Mouse (Mus musculus) myocyte (in vitro differentiated cells): ENCODE results near the gene Zfp652. TPM values are rescaled to one million over a fixed set of nuclear protein-coding genes. Genes with fewer than 3 reads are reported as not detected.

Source experiments
- H3K27me3 ChIP-seq: one replicate; pipeline ENCODE4 v1.6.1; 2011; ENCODE audit not compliant: control insufficient read depth, insufficient read depth, insufficient read length
- H3K36me3 ChIP-seq: one replicate; pipeline ENCODE4 v1.6.1; 2011; ENCODE audit not compliant: control insufficient read depth, insufficient read depth
- H3K4me2 ChIP-seq: one replicate; pipeline ENCODE4 v1.6.1; 2011; ENCODE audit warnings: low read depth, control low read depth
- H3K4me3 ChIP-seq: one replicate; pipeline ENCODE4 v1.5.1; 2011; ENCODE audit warnings: mild to moderate bottlenecking, control low read depth, moderate library complexity
- H3K79me2 ChIP-seq: one replicate; pipeline ENCODE4 v1.6.1; 2011; ENCODE audit not compliant: control insufficient read depth, insufficient read depth
- H3ac ChIP-seq: one replicate; pipeline ENCODE4 v1.6.1; 2011; ENCODE audit not compliant: control insufficient read depth, insufficient read length
- CEBPB ChIP-seq: IDR thresholded peaks from 2 replicates; pipeline ENCODE4 v1.6.1; 2011; ENCODE audit warnings: mild to moderate bottlenecking, moderate library complexity; ENCODE audit not compliant: poor library complexity, insufficient read depth, severe bottlenecking
- E2F4 ChIP-seq: IDR thresholded peaks from one replicate; pipeline ENCODE4 v1.6.1; 2011; ENCODE audit warnings: mild to moderate bottlenecking, control low read depth, moderate library complexity; ENCODE audit not compliant: insufficient read depth
- MAX ChIP-seq: IDR thresholded peaks from one replicate; pipeline ENCODE4 v1.6.1; 2011; ENCODE audit warnings: low read depth, mild to moderate bottlenecking, control low read depth
- MYOD1 ChIP-seq, 3 experiments: IDR thresholded peaks; one replicate each; pipeline ENCODE4 v1.6.1; 2011; ENCODE audit warnings: control low read depth in 2 of 3, low read depth in 2 of 3, mild to moderate bottlenecking in 2 of 3, moderate library complexity in 1 of 3; ENCODE audit not compliant: insufficient read length in 2 of 3, control insufficient read depth in 1 of 3
- MYOG ChIP-seq, 3 experiments: IDR thresholded peaks; one replicate each; pipeline ENCODE4 v1.6.1; 2011; ENCODE audit warnings: control low read depth in 2 of 3, low read depth in 2 of 3, mild to moderate bottlenecking in 2 of 3; ENCODE audit not compliant: insufficient read length in 2 of 3, control insufficient read depth in 1 of 3, insufficient read depth in 1 of 3
- POLR2A ChIP-seq: IDR thresholded peaks from one replicate; pipeline ENCODE4 v1.6.1; 2011; ENCODE audit warnings: low read depth, mild to moderate bottlenecking, control low read depth, moderate library complexity; ENCODE audit not compliant: insufficient read length
- POLR2AphosphoS2 ChIP-seq: IDR thresholded peaks from one replicate; pipeline ENCODE4 v1.6.1; 2011; ENCODE audit warnings: low read depth, control low read depth; ENCODE audit not compliant: insufficient read length
- REST ChIP-seq: IDR thresholded peaks from one replicate; pipeline ENCODE4 v1.6.1; 2011; ENCODE audit warnings: mild to moderate bottlenecking, control low read depth, moderate library complexity; ENCODE audit not compliant: insufficient read depth, insufficient read length
- SRF ChIP-seq: IDR thresholded peaks from one replicate; pipeline ENCODE4 v1.6.1; 2011; ENCODE audit warnings: low read depth; ENCODE audit not compliant: control insufficient read depth, insufficient read length
- TCF12 ChIP-seq: IDR thresholded peaks from one replicate; pipeline ENCODE4 v1.6.1; 2011; ENCODE audit warnings: mild to moderate bottlenecking, control low read depth; ENCODE audit not compliant: poor library complexity, insufficient read depth, severe bottlenecking
- TCF3 ChIP-seq: IDR thresholded peaks from one replicate; pipeline ENCODE4 v1.6.1; 2011; ENCODE audit warnings: low read depth, control low read depth; ENCODE audit not compliant: insufficient read length
- USF1 ChIP-seq: IDR thresholded peaks from one replicate; pipeline ENCODE4 v1.6.1; 2011; ENCODE audit warnings: low read depth, mild to moderate bottlenecking, control low read depth, moderate library complexity
- polyA plus RNA-seq: library from polyadenylated mRNA; unstranded; fragments of >200 nt; fragmentation: generic; extraction: Trizol; gene quantifications from one replicate; pipeline ENCODE4 v1.2.1, GENCODE M21; 2012; ENCODE audit warnings: missing spikeins

The Zfp652 gene
- polyA plus RNA-seq, 1 experiment = 6.4 TPM

DNA sequence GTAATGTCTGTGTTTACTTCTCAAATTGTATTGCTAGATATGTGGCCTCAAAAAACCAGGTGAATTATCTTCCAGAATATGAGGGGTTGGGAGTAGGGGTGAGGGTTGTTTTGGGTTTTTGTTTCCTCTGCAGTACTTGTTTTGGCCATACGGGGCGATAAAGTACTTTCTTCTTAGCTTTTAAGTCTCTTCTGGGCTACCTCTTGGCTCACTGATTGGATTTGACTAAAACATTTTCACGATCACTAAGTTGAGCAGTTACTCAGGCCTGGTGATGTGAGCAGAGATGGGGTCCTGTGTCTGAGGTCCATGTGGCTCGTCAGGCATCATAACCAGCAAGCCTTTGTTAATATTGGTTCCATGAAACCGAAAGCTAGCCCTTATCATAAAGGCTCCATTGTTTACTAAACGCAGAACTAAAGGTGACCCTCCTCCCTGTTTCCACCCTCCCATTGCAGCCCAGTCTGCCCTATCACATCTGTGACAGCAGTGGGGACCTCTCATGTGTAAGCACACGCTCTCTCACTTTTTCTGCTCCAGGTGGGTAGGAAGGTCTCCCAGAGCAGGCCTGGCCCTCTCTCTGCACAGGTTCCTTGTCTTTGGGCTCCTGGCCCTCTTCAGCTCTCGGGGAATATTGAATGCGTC lies 58.4 kb downstream of the Zfp652 start:
- no peak overlapping the region for H3K4me2 ChIP-seq
- H3K27me3 ChIP-seq = no peaks in the 10 kb centered on the region
- no peak overlapping the region for H3K4me3 ChIP-seq
- H3K79me2 ChIP-seq = no peaks in the 10 kb centered on the region
- no peak overlapping the region for H3ac ChIP-seq
- H3K36me3 ChIP-seq = no peaks in the 10 kb centered on the region
- TF ChIP-seq CEBPB (no peak), TCF3 (no peak), POLR2AphosphoS2 (no peak), MYOG (IDR thresholded peaks at IDR 0.05; ENCODE audit: control insufficient read depth in 1 of 3, insufficient read depth in 1 of 3, insufficient read length in 2 of 3, low read depth in 2 of 3) (no peak), MYOD1 (IDR thresholded peaks at IDR 0.05; ENCODE audit: control insufficient read depth in 1 of 3, insufficient read length in 2 of 3, low read depth in 2 of 3) (no peak), SRF (no peak), MAX (no peak), TCF12 (no peak), POLR2A (no peak)

DNA sequence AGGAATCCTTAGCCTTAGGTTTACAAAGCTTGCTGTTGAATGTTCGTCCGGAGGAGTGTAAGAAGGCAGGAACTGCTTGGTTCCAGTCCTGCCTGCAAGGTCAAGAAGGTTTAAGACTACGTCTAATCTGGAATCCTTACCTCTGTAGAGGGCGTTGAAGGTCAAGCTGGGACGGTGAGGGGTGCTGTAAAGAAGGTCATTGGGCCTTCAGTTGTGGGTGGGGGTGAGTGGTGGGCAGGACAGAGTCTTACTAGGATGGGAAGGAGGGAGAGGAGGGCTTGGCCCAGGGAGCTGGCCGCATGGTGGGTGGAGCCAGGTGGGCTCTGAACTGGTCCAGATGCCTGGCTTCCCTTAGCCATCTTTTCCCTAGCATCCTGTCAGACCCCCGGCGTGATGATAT lies 59.2 kb downstream of the Zfp652 start:
- H3K27me3 ChIP-seq = no peaks in the 10 kb centered on the region
- no peak overlapping the region for H3K4me3 ChIP-seq
- no peaks in the 10 kb centered on the region for H3K36me3 ChIP-seq
- no peaks in the 10 kb centered on the region for H3K79me2 ChIP-seq
- H3K4me2 ChIP-seq = no peak overlapping the region
- no peak overlapping the region for H3ac ChIP-seq
- TF ChIP-seq TCF12 (no peak), USF1 (no peak), MAX (no peak), TCF3 (no peak), CEBPB (no peak), POLR2A (no peak), E2F4 (no peak), POLR2AphosphoS2 (no peak), REST (no peak), SRF (no peak), MYOD1 (IDR thresholded peaks at IDR 0.05; ENCODE audit: control insufficient read depth in 1 of 3, insufficient read length in 2 of 3, low read depth in 2 of 3) (no peak), MYOG (IDR thresholded peaks at IDR 0.05; ENCODE audit: control insufficient read depth in 1 of 3, insufficient read depth in 1 of 3, insufficient read length in 2 of 3, low read depth in 2 of 3) (no peak)

DNA sequence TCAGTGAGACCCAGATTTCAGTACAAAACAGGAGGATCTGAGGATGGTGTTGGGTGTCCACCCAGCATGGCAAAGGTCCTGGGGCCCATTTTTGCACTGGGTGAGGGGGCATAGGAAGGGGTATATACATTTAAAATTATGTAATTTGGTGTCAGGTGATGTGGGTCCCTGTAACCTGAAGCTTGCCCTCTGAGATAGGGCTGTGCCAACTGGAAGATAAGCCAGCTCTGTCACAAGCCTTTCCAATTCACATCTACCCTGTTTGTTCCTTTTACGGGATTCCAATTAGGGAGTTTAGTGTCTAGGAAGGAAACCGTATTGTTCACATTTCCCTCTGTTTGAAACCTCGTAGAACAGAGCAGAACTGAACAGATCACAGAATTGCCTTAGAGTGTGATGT lies 60.8 kb downstream of the Zfp652 start:
- Histone ChIP-seq H3ac (no peak overlapping the region), H3K4me2 (peak overlapping the region; percentile 27), H3K79me2 (no peaks in the 10 kb centered on the region), H3K4me3 (no peak overlapping the region), H3K36me3 (no peaks in the 10 kb centered on the region), H3K27me3 (no peaks in the 10 kb centered on the region)
- TF ChIP-seq E2F4 (no peak), REST (no peak), CEBPB (no peak), POLR2AphosphoS2 (no peak), MYOG (IDR thresholded peaks at IDR 0.05; ENCODE audit: control insufficient read depth in 1 of 3, insufficient read depth in 1 of 3, insufficient read length in 2 of 3, low read depth in 2 of 3) (no peak), TCF12 (no peak), SRF (no peak)

DNA sequence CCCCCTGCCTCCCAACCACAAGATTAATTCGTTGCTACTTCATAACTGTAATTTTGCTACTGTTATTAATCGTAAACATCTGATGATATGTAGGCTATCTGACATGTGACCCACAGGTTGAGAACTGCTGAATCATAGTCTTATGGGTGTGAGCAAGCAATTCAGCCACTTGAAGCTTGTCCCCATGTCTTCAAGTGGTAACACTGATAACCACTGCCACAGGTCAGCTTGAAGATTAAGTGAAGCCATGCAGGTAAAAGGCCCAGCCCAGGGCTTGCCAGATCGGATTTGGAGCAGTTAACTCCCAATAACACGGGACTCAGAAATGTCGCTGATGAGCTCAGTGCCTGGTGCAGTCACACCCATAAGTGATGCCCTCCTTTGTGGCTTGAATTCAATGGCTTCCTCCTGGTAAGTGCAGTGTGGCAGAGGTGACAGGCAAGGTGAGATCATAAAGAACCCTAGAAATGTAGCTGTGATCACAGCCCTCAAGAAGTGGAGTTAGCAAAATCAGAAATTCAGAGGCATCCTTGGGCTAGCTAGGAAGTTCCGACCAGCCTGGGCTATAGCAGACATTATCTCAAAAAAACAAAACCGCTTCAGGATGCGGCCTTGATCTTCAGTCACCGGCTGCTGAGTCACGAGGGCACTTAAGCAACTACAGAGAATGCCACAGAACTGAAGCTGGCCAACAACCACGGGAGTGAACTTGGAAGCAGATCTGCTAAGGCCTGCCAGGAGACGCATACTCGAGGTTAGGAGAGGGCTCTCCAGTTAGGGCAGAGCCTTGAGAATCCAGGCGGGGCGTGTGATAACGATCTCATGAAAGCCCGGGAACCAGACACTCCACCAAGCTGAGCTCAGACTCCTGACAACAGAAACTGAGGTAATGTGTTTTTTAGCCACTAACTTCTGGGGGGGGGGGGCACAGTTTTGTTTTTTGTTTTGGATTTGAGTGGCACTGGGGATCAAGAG lies 65.1 kb downstream of the Zfp652 start:
- H3K4me2 ChIP-seq = peak overlapping the region; percentile 72
- TF ChIP-seq TCF12 (no peak), POLR2A (no peak), POLR2AphosphoS2 (no peak), E2F4 (no peak), MYOD1 (IDR thresholded peaks at IDR 0.05; ENCODE audit: control insufficient read depth in 1 of 3, insufficient read length in 2 of 3, low read depth in 2 of 3) (peak in 1 of 3 experiments; percentile 17), USF1 (peak; percentile 83), MYOG (IDR thresholded peaks at IDR 0.05; ENCODE audit: control insufficient read depth in 1 of 3, insufficient read depth in 1 of 3, insufficient read length in 2 of 3, low read depth in 2 of 3) (no peak), CEBPB (peak; percentile 89), REST (no peak)
- no peaks in the 10 kb centered on the region for H3K36me3 ChIP-seq
- H3K79me2 ChIP-seq = no peaks in the 10 kb centered on the region
- no peaks in the 10 kb centered on the region for H3K27me3 ChIP-seq
- no peak overlapping the region for H3ac ChIP-seq
- H3K4me3 ChIP-seq = no peak overlapping the region
